Mouse (Mus musculus) midbrain, embryonic 13.5 days (tissue): Measurements from ENCODE around the gene Slc27a1. TPM values are rescaled to one million over a fixed set of nuclear protein-coding genes. Genes with fewer than 3 reads are reported as not detected.
"Not testable (repeated sequence)": the region's sequence is repeated elsewhere in the genome, so short reads cannot be mapped to it uniquely, and the experiment has no call there.

Experiments used
- ATAC-seq: fragments of 200-750 bp; cut with Nextera tagmentation; 2 replicates; pipeline ENCODE4 v1.8.0; 2017; ENCODE audit warnings: mild to moderate bottlenecking, moderate TSS enrichment, moderate library complexity
- H3K27ac ChIP-seq: fragments of 300-500 bp; sonication (generic); 2 replicates; pipeline ENCODE4 v1.5.1; 2015; ENCODE audit warnings: inconsistent platforms, mild to moderate bottlenecking, moderate library complexity
- H3K27me3 ChIP-seq: fragments of 300-500 bp; sonication (generic); 2 replicates; pipeline ENCODE4 v1.6.1; 2015; ENCODE audit warnings: mild to moderate bottlenecking, inconsistent platforms
- H3K36me3 ChIP-seq: fragments of 300-500 bp; sonication (generic); 2 replicates; pipeline ENCODE4 v1.6.1; 2015; ENCODE audit warnings: mild to moderate bottlenecking, inconsistent platforms
- H3K4me1 ChIP-seq: fragments of 300-500 bp; sonication (generic); replicated peaks from 2 replicates; pipeline ENCODE4 v1.6.1; 2015; ENCODE audit warnings: inconsistent platforms
- H3K4me2 ChIP-seq: fragments of 300-500 bp; sonication (generic); replicated peaks from 2 replicates; pipeline ENCODE4 v1.6.1; 2015; ENCODE audit warnings: moderate library complexity, mild to moderate bottlenecking, inconsistent platforms
- H3K4me3 ChIP-seq: fragments of 300-500 bp; sonication (generic); replicated peaks from 2 replicates; pipeline ENCODE4 v1.5.1; 2015; ENCODE audit warnings: mild to moderate bottlenecking, inconsistent platforms
- H3K9ac ChIP-seq: fragments of 300-500 bp; sonication (generic); replicated peaks from 2 replicates; pipeline ENCODE4 v1.6.1; 2015; ENCODE audit warnings: mild to moderate bottlenecking, inconsistent platforms
- H3K9me3 ChIP-seq: fragments of 300-500 bp; sonication (generic); 2 replicates; pipeline ENCODE4 v1.6.1; 2016; ENCODE audit warnings: mild to moderate bottlenecking, inconsistent platforms
- WGBS: fragments of 180-500 bp; shearing (Covaris S2); methylation state at CpG from one replicate; pipeline ENCODE4 v1.1.7; 2015; 5-methylcytosine and 5-hydroxymethylcytosine counted together
- polyA plus RNA-seq: library from polyadenylated mRNA; unstranded; fragments of >200 nt; fragmentation: Nextera tagmentation; extraction: Ambion mirVana; gene quantifications from 2 replicates; pipeline ENCODE4 v1.2.1, GENCODE M21; 2015

Slc27a1 gene
- polyA plus RNA-seq: 53.7 and 58.7 TPM in 2 replicates

GRCm38 (mm10) chr8:71568387-71568937, at the start of gene Slc27a1:
Gene Slc27a1, plus strand, starts transcription at chr8:71568882.
- peak within 1 kb of the TSS; percentile 68 for H3K4me3 ChIP-seq
- H3K36me3 ChIP-seq: no peaks in the 10 kb centered on the region
- peak; percentile 3; the same call in 1 of the 2 replicates for ATAC-seq
- peak within 1 kb of the TSS; percentile 82 for H3K4me2 ChIP-seq
- H3K9ac ChIP-seq: peak within 1 kb of the TSS; percentile 78
- H3K4me1 ChIP-seq: peaks cover 40% of the 10 kb centered on the region
- WGBS: 11% methylated on average over 13 of the region's 13 CpGs
- peak within 1 kb of the TSS; percentile 80 for H3K27ac ChIP-seq
- peaks cover 25% of the 10 kb centered on the region for H3K27me3 ChIP-seq
- H3K9me3 ChIP-seq: peaks cover 4% of the 10 kb centered on the region; the same call in 1 of the 2 replicates

- ATAC-seq, H3K9me3 ChIP-seq, H3K27ac ChIP-seq, H3K9ac ChIP-seq, H3K4me3 ChIP-seq, H3K36me3 ChIP-seq, H3K4me2 ChIP-seq: not testable (repeated sequence)
- WGBS: 43% methylated on average over 9 of the region's 10 CpGs
- peaks cover 21% of the 10 kb centered on the region for H3K27me3 ChIP-seq
- peaks cover 12% of the 10 kb centered on the region; the same call in 1 of the 2 replicates for H3K4me1 ChIP-seq
These were observed 49.5 kb upstream of the Slc27a1 start for GRCm38 (mm10) chr8:71519037-71519825.

- Histone ChIP-seq H3K4me2 (no peak overlapping the region; the same call in 1 of the 2 replicates), H3K9ac (no peak overlapping the region), H3K27ac (no peak overlapping the region), H3K4me3 (no peak overlapping the region), H3K36me3 (no peaks in the 10 kb centered on the region), H3K27me3 (peaks cover 45% of the 10 kb centered on the region), H3K4me1 (peaks cover 21% of the 10 kb centered on the region; the same call in 1 of the 2 replicates), H3K9me3 (no peaks in the 10 kb centered on the region)
- peak; percentile 84 for ATAC-seq
- 3% methylated on average over 17 of the region's 17 CpGs for WGBS
These were observed 47.0 kb upstream of the Slc27a1 start for GRCm38 (mm10) chr8:71521634-71522033.

GRCm38 (mm10) chr8:71525226-71526050, 43.2 kb upstream of the Slc27a1 start, which contains the start of gene Ccdc194:
Gene Ccdc194, minus strand, starts transcription at chr8:71525711.
- H3K9ac ChIP-seq: no peak within 1 kb of the TSS
- H3K27me3 ChIP-seq: peaks cover 58% of the 10 kb centered on the region
- H3K4me2 ChIP-seq: peak within 1 kb of the TSS; percentile 25
- WGBS: 6% methylated on average over 46 of the region's 46 CpGs
- 0 out of 2 replicates have a peak within 1 kb of the TSS, but pooled peaks have one; percentile 14 for H3K4me3 ChIP-seq
- no peaks in the 10 kb centered on the region for H3K9me3 ChIP-seq
- H3K27ac ChIP-seq: no peak within 1 kb of the TSS
- peaks cover 17% of the 10 kb centered on the region; the same call in 1 of the 2 replicates for H3K4me1 ChIP-seq
- H3K36me3 ChIP-seq: no peaks in the 10 kb centered on the region
- no peak for ATAC-seq

- Histone ChIP-seq H3K36me3 (no peaks in the 10 kb centered on the region), H3K27me3 (peaks cover 55% of the 10 kb centered on the region), H3K4me3 (no peak overlapping the region), H3K4me1 (peaks cover 17% of the 10 kb centered on the region; the same call in 1 of the 2 replicates), H3K4me2 (no peak overlapping the region), H3K27ac (no peak overlapping the region), H3K9ac (no peak overlapping the region), H3K9me3 (no peaks in the 10 kb centered on the region)
- ATAC-seq: no peak
- WGBS: 4% methylated on average over 6 of the region's 6 CpGs
These were observed 42.4 kb upstream of the Slc27a1 start for GRCm38 (mm10) chr8:71526272-71526671.

- WGBS: 47% methylated on average over 3 of the region's 3 CpGs
- ATAC-seq: no peak
- Histone ChIP-seq H3K27me3 (peaks cover 54% of the 10 kb centered on the region), H3K4me3 (no peak overlapping the region), H3K4me2 (no peak overlapping the region), H3K36me3 (no peaks in the 10 kb centered on the region), H3K27ac (no peak overlapping the region), H3K9ac (no peak overlapping the region), H3K4me1 (peaks cover 14% of the 10 kb centered on the region; the same call in 1 of the 2 replicates), H3K9me3 (no peaks in the 10 kb centered on the region)
These were observed 41.4 kb upstream of the Slc27a1 start for GRCm38 (mm10) chr8:71527162-71527870.

GRCm38 (mm10) chr8:71528362-71529073, 40.2 kb upstream of the Slc27a1 start:
- no peak overlapping the region for H3K4me3 ChIP-seq
- H3K27ac ChIP-seq: no peak overlapping the region
- no peak overlapping the region for H3K4me2 ChIP-seq
- no peaks in the 10 kb centered on the region for H3K36me3 ChIP-seq
- H3K4me1 ChIP-seq: peaks cover 14% of the 10 kb centered on the region; the same call in 1 of the 2 replicates
- no peak overlapping the region for H3K9ac ChIP-seq
- WGBS: 86% methylated on average over 11 of the region's 11 CpGs
- no peaks in the 10 kb centered on the region for H3K9me3 ChIP-seq
- H3K27me3 ChIP-seq: peaks cover 45% of the 10 kb centered on the region
- 0 out of 2 replicates have a peak, but pooled peaks have one; percentile 7 for ATAC-seq

GRCm38 (mm10) chr8:71530735-71531467, 37.8 kb upstream of the Slc27a1 start:
- H3K36me3 ChIP-seq, H3K4me3 ChIP-seq, H3K4me1 ChIP-seq, H3K27ac ChIP-seq, H3K9ac ChIP-seq, H3K9me3 ChIP-seq, ATAC-seq, H3K4me2 ChIP-seq: not testable (repeated sequence)
- 76% methylated on average over 6 of the region's 12 CpGs for WGBS
- H3K27me3 ChIP-seq: peaks cover 29% of the 10 kb centered on the region

GRCm38 (mm10) chr8:71534263-71534810, 34.3 kb upstream of the Slc27a1 start:
- H3K36me3 ChIP-seq: no peaks in the 10 kb centered on the region
- no peaks in the 10 kb centered on the region for H3K9me3 ChIP-seq
- no peak overlapping the region for H3K4me2 ChIP-seq
- no peak overlapping the region for H3K27ac ChIP-seq
- WGBS: 37% methylated on average over 3 of the region's 3 CpGs
- H3K9ac ChIP-seq: no peak overlapping the region
- H3K4me1 ChIP-seq: peaks cover 10% of the 10 kb centered on the region
- H3K27me3 ChIP-seq: peaks cover 34% of the 10 kb centered on the region
- H3K4me3 ChIP-seq: no peak overlapping the region
- ATAC-seq: no peak; the same call in 1 of the 2 replicates

GRCm38 (mm10) chr8:71535663-71536062, 33.0 kb upstream of the Slc27a1 start:
- Histone ChIP-seq H3K27ac (no peak overlapping the region), H3K9ac (no peak overlapping the region), H3K4me2 (no peak overlapping the region), H3K36me3 (no peaks in the 10 kb centered on the region), H3K4me1 (peaks cover 10% of the 10 kb centered on the region), H3K9me3 (no peaks in the 10 kb centered on the region), H3K4me3 (no peak overlapping the region), H3K27me3 (peaks cover 40% of the 10 kb centered on the region)
- 0 out of 2 replicates have a peak, but pooled peaks have one; percentile 7 for ATAC-seq
- WGBS: 75% methylated on average over 5 of the region's 5 CpGs
